ENCODE assay signal across 8 mouse cellular contexts in genomic region chr8:110941453-110941948, GRCm38 (mm10). TPM values are rescaled to one million over a fixed set of nuclear protein-coding genes. Genes with fewer than 3 reads are reported as not detected.
DNase-seq lines count a peak whose midpoint lies in the region; ATAC-seq and TF ChIP-seq lines count a peak whose summit lies in the region.

No protein-coding gene starts in this region.

- peak; percentile 75 for TF ChIP-seq EP300 in lung, postnatal 0 days (IDR thresholded peaks at IDR 0.05)

- no peak overlapping the region for H3K27ac ChIP-seq in forebrain, embryonic 14.5 days (ENCODE audit: low read depth, low read length)
- no peak overlapping the region for H3K27ac ChIP-seq in forebrain, embryonic 10.5 days
- peak overlapping the region; percentile 51 for H3K27ac ChIP-seq in intestine, embryonic 14.5 days (ENCODE audit: low read depth)
- H3K27ac ChIP-seq in lung, postnatal 0 days (ENCODE audit: low read length): peak overlapping the region; percentile 77

- DNase-seq in forebrain, embryonic 14.5 days (ENCODE audit: low spot score): peak; percentile 53
- no peak for DNase-seq in forebrain, embryonic 10.5 days (ENCODE audit: extremely low spot score, low spot score)
- peak; percentile 86 to 87 for DNase-seq in adrenal gland, postnatal 36 days
- DNase-seq in gastrocnemius, adult 8-10 months (ENCODE audit: low spot score in 2 of 2): peak; percentile 86 to 88
- no peak for DNase-seq in intestine, embryonic 14.5 days (ENCODE audit: low spot score)
- DNase-seq in lung, postnatal 0 days (ENCODE audit: low spot score): peak; percentile 89
- peak; percentile 62 for DNase-seq in urinary bladder, postnatal 25 days (ENCODE audit: low spot score)

- H3K4me1 ChIP-seq in forebrain, embryonic 14.5 days (ENCODE audit: control insufficient read depth, insufficient read depth, low read length): peaks cover 3% of the 10 kb centered on the region; the same call in 1 of the 2 replicates
- peaks cover 9% of the 10 kb centered on the region for H3K4me1 ChIP-seq in forebrain, embryonic 10.5 days
- H3K4me1 ChIP-seq in intestine, embryonic 14.5 days (replicated peaks; ENCODE audit: control insufficient read depth, insufficient read depth, low read length): no peaks in the 10 kb centered on the region; the same call in 1 of the 2 replicates
- H3K4me1 ChIP-seq in lung, postnatal 0 days (ENCODE audit: insufficient read depth, low read depth, low read length): peaks cover 8% of the 10 kb centered on the region; the same call in 1 of the 2 replicates

- H3K36me3 ChIP-seq in forebrain, embryonic 14.5 days (ENCODE audit: control insufficient read depth, insufficient read depth, low read length): no peaks in the 10 kb centered on the region
- peaks cover 15% of the 10 kb centered on the region; the same call in 1 of the 2 replicates for H3K36me3 ChIP-seq in forebrain, embryonic 10.5 days (replicated peaks)
- no peaks in the 10 kb centered on the region for H3K36me3 ChIP-seq in intestine, embryonic 14.5 days (ENCODE audit: control insufficient read depth, insufficient read depth, low read length)
- H3K36me3 ChIP-seq in lung, postnatal 0 days (ENCODE audit: insufficient read depth, low read length): no peaks in the 10 kb centered on the region

- H3K9ac ChIP-seq in forebrain, embryonic 14.5 days (ENCODE audit: low read length): no peak overlapping the region
- H3K9ac ChIP-seq in intestine, embryonic 14.5 days (ENCODE audit: low read length): no peak overlapping the region
- no peak overlapping the region for H3K9ac ChIP-seq in lung, postnatal 0 days (replicated peaks; ENCODE audit: low read depth)

- no peaks in the 10 kb centered on the region for H3K9me3 ChIP-seq in forebrain, embryonic 14.5 days (replicated peaks; ENCODE audit: control insufficient read depth, low read length)
- H3K9me3 ChIP-seq in forebrain, embryonic 10.5 days: no peaks in the 10 kb centered on the region
- H3K9me3 ChIP-seq in intestine, embryonic 14.5 days (ENCODE audit: control insufficient read depth, low read length): no peaks in the 10 kb centered on the region
- no peaks in the 10 kb centered on the region for H3K9me3 ChIP-seq in lung, postnatal 0 days (ENCODE audit: low read length)

- H3K27me3 ChIP-seq in forebrain, embryonic 14.5 days (replicated peaks; ENCODE audit: control insufficient read depth, insufficient read depth, low read length): no peaks in the 10 kb centered on the region
- H3K27me3 ChIP-seq in forebrain, embryonic 10.5 days (ENCODE audit: poor library complexity, severe bottlenecking): no peaks in the 10 kb centered on the region
- H3K27me3 ChIP-seq in intestine, embryonic 14.5 days (replicated peaks; ENCODE audit: control insufficient read depth, insufficient read depth, low read length): no peaks in the 10 kb centered on the region
- no peaks in the 10 kb centered on the region for H3K27me3 ChIP-seq in lung, postnatal 0 days (replicated peaks; ENCODE audit: insufficient read depth, low read length)

- WGBS in forebrain, embryonic 14.5 days: 48% methylated on average over 10 of the region's 10 CpGs
- whole genome bisulfite sequencing in forebrain, embryonic 10.5 days: 71% methylated on average over 10 of the region's 10 CpGs
- WGBS in intestine, embryonic 14.5 days: 60% methylated on average over 10 of the region's 10 CpGs
- WGBS in lung, postnatal 0 days: 26% methylated on average over 10 of the region's 10 CpGs

- ATAC-seq in forebrain, embryonic 14.5 days: peak; percentile 34; the same call in 1 of the 2 replicates
- ATAC-seq in intestine, embryonic 14.5 days (replicated peaks; ENCODE audit: low FRiP score, low TSS enrichment, low read depth): no peak
- peak; percentile 89 for ATAC-seq in lung, postnatal 0 days
- ATAC-seq in inflammation-experienced regulatory T-cells, adult 6 months: no peak

- H3K4me2 ChIP-seq in forebrain, embryonic 14.5 days (ENCODE audit: low read length): no peak overlapping the region
- no peak overlapping the region for H3K4me2 ChIP-seq in intestine, embryonic 14.5 days (ENCODE audit: low read length)
- no peak overlapping the region; the same call in 1 of the 2 replicates for H3K4me2 ChIP-seq in lung, postnatal 0 days (replicated peaks; ENCODE audit: low read depth, low read length)

- no peak for TF ChIP-seq CTCF in lung, postnatal 0 days (IDR thresholded peaks at IDR 0.05)

- H3K4me3 ChIP-seq in forebrain, embryonic 14.5 days (ENCODE audit: low read depth, low read length): no peak overlapping the region
- H3K4me3 ChIP-seq in forebrain, embryonic 10.5 days: no peak overlapping the region
- no peak overlapping the region for H3K4me3 ChIP-seq in intestine, embryonic 14.5 days (ENCODE audit: low read depth, low read length)
- no peak overlapping the region for H3K4me3 ChIP-seq in lung, postnatal 0 days (ENCODE audit: low read depth, low read length)

RNA-seq across cellular contexts. Expression of gene St3gal2, which starts 21.8 kb away (rescaled TPM):
- 12.5 and 16.1 TPM in 2 replicates for polyA plus RNA-seq in forebrain, embryonic 14.5 days (2014; fragmentation: Nextera tagmentation; extraction: Ambion mirVana)
- polyA plus RNA-seq in forebrain, embryonic 10.5 days (2016; fragmentation: Nextera tagmentation; extraction: Ambion mirVana): 24.4 and 24.5 TPM in 2 replicates
- total RNA-seq in adrenal gland, postnatal 36 days (2021): 10 to 100 TPM; 22.1 to 23.3 TPM
- 10 to 100 TPM; 45.0 to 59.2 (median 50.7) TPM for total RNA-seq in gastrocnemius, adult 8-10 months (2022)
- polyA plus RNA-seq in intestine, embryonic 14.5 days (2014; fragmentation: Nextera tagmentation; extraction: Ambion mirVana): 11.6 and 13.4 TPM in 2 replicates
- 15.5 and 16.7 TPM in 2 replicates for polyA plus RNA-seq in lung, postnatal 0 days (2015; fragmentation: Nextera tagmentation; extraction: Ambion mirVana)
- polyA plus RNA-seq in inflammation-experienced regulatory T-cells, adult 6 months (2017; shearing (Covaris generic)): 10 to 100 TPM in 1 of 3 experiments, 1 to 10 TPM in 2; 8.7 to 10.2 (median 8.9) TPM

RNA-seq across cellular contexts. Expression of gene Fuk, which starts 39.2 kb away (rescaled TPM):
- polyA plus RNA-seq in forebrain, embryonic 14.5 days (2014; fragmentation: Nextera tagmentation; extraction: Ambion mirVana): 5.5 and 5.7 TPM in 2 replicates
- 13.5 and 13.8 TPM in 2 replicates for polyA plus RNA-seq in forebrain, embryonic 10.5 days (2016; fragmentation: Nextera tagmentation; extraction: Ambion mirVana)
- total RNA-seq in adrenal gland, postnatal 36 days (2021): 1 to 10 TPM; 9.4 to 9.5 TPM
- 1 to 10 TPM; 3.6 to 4.5 (median 4.0) TPM for total RNA-seq in gastrocnemius, adult 8-10 months (2022)
- polyA plus RNA-seq in intestine, embryonic 14.5 days (2014; fragmentation: Nextera tagmentation; extraction: Ambion mirVana): 8.2 and 9.6 TPM in 2 replicates
- 6.2 and 6.7 TPM in 2 replicates for polyA plus RNA-seq in lung, postnatal 0 days (2015; fragmentation: Nextera tagmentation; extraction: Ambion mirVana)
- 1 to 10 TPM; 1.4 to 2.4 (median 2.2) TPM for polyA plus RNA-seq in inflammation-experienced regulatory T-cells, adult 6 months (2017; shearing (Covaris generic))

RNA-seq across cellular contexts. Expression of gene Ddx19a, which starts 56.1 kb away (rescaled TPM):
- 15.8 and 16.7 TPM in 2 replicates for polyA plus RNA-seq in forebrain, embryonic 14.5 days (2014; fragmentation: Nextera tagmentation; extraction: Ambion mirVana)
- polyA plus RNA-seq in forebrain, embryonic 10.5 days (2016; fragmentation: Nextera tagmentation; extraction: Ambion mirVana): 27.4 and 27.6 TPM in 2 replicates
- total RNA-seq in adrenal gland, postnatal 36 days (2021): 10 to 100 TPM; 44.1 to 46.8 TPM
- 10 to 100 TPM; 28.7 to 31.0 (median 29.5) TPM for total RNA-seq in gastrocnemius, adult 8-10 months (2022)
- 19.8 and 20.4 TPM in 2 replicates for polyA plus RNA-seq in intestine, embryonic 14.5 days (2014; fragmentation: Nextera tagmentation; extraction: Ambion mirVana)
- polyA plus RNA-seq in lung, postnatal 0 days (2015; fragmentation: Nextera tagmentation; extraction: Ambion mirVana): 6.8 and 8.4 TPM in 2 replicates
- 10 to 100 TPM; 16.3 to 18.2 (median 17.2) TPM for polyA plus RNA-seq in inflammation-experienced regulatory T-cells, adult 6 months (2017; shearing (Covaris generic))

Comparison
In these comparisons a context has a peak if more than half of its experiments do, and no peak if none do; other contexts are left out.
1. DNase-seq: peak in forebrain, embryonic 14.5 days (single experiment), adrenal gland, postnatal 36 days (2 of 2), gastrocnemius, adult 8-10 months (2 of 2), lung, postnatal 0 days (single experiment) and urinary bladder, postnatal 25 days (single experiment); none in forebrain, embryonic 10.5 days (single experiment) and intestine, embryonic 14.5 days (single experiment).
2. ATAC-seq: peak in forebrain, embryonic 14.5 days (single experiment) and lung, postnatal 0 days (single experiment); none in intestine, embryonic 14.5 days (single experiment) and inflammation-experienced regulatory T-cells, adult 6 months (single experiment).
3. H3K27ac ChIP-seq: peak in intestine, embryonic 14.5 days (single experiment) and lung, postnatal 0 days (single experiment); none in forebrain, embryonic 14.5 days (single experiment) and forebrain, embryonic 10.5 days (single experiment).